Mouse (Mus musculus) regulatory T cell (primary cell): ENCODE results near the gene Prr15.

ENCODE experiments used
- in situ Hi-C: fragments of 300-600 bp; cut with MboI, MseI; formaldehyde crosslinking; loops from one replicate; pipeline ENCODE4 v1.15.1; 2025; ENCODE audit warnings: high pct_unique_total_duplicates

The Prr15 gene

DNA sequence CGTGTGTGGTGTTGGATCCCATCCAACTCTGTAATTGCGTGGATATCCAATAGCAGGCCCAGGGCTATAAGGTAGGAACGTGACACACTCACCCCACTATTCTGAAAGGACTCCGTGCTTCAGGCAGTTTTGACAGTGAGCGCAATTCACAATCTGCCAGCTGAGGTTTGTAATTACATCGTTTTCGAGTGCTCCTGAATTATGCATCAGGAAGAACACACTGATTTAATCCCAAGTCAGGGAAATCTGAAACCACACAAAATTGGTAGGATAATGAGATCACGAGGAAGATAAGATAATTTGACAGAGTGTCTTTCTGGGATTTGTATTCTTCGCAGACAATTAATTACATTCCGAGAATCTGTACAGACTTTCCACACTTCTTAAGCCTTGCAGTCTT, 6.1 kb downstream of the Prr15 start:
- in situ Hi-C loops: no loop called here

DNA sequence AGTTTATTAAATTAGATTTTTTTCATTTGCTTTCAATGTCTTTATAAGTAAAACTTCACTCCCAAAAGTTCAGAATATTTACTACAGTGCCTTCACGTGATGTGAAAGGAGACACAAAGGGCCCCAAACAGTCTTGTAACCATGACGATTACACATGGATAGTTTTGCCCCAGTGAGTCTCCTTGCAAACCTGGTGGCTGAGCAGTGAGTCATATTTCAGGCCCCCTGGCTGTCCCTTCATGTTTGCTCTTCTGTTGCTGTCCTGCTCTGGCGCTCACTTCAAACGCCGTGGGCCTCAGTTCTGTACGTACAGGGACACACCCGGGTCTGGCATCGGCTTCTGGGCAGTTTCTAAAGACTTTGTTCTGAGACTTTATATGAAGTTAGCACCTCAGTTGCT, 6.6 kb downstream of the Prr15 start:
- in situ Hi-C loops: no loop called here

DNA sequence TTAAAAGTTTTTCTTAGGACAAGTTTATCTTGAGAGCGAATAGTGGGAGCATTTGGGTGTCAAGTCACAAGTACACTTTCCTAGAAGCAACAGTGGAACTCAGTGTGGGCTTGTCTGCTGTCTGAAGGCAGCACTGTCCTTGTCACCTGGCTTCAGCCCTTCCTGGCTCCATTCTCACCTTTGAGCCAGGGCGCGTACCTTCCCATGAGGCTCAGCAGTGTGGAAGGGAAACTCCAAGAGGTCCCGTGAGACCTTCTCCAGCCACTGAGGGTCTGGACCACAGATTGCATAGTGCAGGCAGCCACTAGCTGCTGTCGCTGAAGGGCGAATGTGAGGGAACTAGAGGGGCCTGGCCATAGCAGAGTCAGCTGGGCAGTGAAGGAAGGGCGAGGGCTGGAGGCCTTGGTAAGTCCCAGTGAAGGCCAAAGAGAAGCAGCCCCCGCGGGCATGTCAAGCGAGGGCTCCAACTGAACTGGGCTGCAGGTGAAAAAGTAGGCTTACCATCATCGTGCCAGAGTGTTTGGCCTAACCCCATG, 7.5 kb downstream of the Prr15 start:
- in situ Hi-C loops: no loop called here

DNA sequence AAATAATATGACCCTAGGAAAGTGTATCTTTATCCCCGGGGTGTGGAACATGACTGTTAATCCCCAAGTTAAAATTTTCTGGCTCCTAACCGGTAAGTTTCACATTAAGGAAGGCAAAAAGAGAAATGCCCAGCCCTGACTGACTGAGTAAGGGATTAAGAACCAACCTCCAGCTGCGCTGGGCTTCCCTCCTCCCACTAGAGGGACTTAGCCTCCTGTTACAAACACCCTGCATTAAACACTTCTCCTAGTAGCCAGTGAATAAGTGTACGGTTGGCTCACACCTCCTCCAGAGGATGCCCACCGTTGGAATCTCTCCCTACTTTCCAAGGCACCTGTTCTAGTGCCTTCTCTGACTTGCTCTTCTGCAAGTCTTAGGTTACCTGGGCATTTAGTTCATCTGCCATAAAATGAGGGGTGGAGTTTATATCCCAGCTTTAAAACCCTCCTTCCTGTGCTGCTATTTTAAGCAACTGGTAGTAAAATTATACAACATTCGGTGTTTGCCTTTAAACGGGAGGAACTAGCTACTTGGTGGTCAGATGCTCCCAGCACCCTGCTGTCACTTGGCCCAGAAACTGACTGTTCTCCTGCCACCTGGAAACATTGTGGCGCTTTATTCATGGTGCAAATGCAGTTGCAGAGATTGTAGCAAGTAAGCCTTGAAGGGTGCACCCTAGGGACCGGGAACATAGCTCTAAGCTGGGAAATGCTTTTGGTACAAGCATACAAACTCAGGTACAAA, 8.2 kb downstream of the Prr15 start:
- in situ Hi-C loops: no loop called here

DNA sequence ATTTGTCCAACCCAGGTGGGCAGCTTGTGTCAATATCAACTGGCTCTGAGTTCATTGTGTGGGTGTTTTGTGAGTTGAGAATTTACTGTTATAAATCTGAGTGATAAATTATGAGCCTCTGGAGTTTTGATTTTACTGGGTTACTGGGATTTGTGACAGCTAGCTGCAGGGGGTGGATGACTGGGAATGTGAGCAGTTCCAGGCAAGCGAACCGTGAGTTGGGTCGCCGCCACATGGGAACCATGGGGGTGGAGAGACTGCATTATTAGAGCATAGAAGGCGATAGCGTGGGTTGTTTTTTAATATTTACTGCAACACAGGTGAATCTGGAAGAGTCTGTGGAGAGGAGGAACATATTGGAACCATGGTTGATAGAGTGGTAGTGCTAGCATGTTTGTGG, 11.7 kb downstream of the Prr15 start:
- in situ Hi-C loops: no loop called here

DNA sequence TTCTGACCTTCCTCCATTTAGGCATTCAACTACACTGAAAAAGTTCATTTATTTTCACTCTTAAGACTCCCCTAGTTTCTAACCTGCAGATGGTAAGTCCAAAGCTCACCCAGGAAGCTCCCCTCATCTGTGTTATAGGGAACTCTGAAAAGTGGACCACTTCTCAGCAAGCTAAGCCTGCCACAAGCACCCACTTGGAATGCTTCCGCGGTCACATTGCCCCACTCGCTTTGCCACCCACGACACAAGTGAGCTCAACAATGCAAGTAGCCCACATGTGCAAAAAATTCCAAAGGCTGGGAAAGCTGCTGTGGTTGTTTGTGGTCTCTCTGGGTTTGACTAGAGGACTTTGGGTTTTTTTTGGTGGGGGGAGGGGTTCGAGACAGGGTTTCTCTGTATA, 15.5 kb downstream of the Prr15 start:
- in situ Hi-C loops: no loop called here

GRCm38 (mm10) chr6:54342223-54342622, 16.6 kb downstream of the Prr15 start:
- in situ Hi-C loops: no loop called here

GRCm38 (mm10) chr6:54351860-54352259, 26.2 kb downstream of the Prr15 start:
- in situ Hi-C loops: no loop called here

DNA sequence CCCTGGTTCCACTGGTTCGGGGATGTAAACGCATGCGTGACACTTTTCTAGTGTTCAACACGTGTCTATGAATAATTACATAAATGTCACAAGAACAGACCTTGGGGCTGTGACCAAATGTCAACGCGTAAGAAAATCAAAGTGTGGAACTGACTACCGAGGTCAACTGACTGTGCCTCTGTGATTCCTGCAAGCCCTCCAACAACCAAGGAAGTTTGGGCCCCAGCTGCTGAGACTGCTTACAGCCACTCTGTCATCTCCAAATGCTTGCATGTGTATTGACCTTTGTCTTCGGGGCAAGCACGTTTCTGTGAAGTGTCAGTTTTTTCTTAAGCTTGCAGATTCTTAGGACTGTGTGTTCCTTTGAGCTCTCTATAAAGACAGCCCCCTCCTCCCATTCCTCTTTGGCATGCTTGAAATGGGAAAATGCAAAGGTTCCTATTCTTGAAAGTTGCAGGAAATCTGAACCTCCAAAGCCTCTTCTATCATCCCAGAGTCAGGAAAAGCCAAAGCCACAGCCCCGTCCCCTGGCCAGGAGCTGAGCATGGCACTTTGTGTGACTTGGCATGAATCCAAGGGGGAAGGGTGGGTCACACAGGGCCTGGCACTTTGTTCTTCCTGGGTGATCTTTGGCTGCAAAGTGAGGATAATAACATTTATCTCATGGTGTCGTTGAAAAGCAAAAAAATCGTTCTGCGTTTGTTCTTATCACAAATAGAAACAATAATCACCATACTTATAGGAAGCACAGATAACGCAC, 27.5 kb downstream of the Prr15 start:
- in situ Hi-C loops: no loop called here

DNA sequence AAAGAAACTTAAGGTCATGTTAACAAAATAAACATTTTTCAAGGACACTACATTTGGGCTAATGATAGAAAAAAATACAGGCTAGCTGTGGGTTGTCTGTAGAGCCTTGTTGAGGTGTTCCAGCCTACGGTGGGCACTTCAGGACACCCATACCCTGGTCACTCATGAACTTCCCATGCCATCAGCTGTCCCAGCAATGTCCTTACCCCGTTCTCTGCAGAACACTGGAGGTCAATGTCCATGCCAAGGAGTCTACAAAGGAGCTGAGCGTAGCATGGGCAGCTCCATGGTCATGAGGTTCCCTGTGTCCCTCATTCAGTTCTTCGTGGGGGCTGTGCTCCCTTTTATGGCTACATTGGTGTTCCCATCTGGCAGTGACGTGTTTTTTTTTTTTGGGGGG, 28.1 kb downstream of the Prr15 start:
- in situ Hi-C loops: no loop called here

DNA sequence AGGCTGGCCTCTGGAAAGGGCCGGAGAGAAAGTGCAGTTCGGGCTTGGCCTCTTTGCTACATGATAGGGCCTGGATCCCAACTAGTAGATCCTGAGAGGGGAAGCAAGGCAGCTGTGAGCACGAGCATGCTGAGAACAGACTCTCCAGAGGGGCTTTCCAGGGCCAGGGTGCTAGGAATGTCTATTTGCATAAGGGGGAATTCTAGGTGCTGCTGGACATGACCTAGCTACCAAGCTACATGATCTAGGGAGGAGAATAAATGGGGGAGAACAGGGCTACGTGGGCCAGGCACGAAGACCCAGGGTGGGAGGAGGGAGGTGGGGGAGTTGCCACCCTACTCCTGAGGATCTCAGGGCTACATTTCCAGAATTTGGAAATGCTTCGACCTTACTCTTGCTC, 30.0 kb downstream of the Prr15 start:
- in situ Hi-C loops: no loop called here

DNA sequence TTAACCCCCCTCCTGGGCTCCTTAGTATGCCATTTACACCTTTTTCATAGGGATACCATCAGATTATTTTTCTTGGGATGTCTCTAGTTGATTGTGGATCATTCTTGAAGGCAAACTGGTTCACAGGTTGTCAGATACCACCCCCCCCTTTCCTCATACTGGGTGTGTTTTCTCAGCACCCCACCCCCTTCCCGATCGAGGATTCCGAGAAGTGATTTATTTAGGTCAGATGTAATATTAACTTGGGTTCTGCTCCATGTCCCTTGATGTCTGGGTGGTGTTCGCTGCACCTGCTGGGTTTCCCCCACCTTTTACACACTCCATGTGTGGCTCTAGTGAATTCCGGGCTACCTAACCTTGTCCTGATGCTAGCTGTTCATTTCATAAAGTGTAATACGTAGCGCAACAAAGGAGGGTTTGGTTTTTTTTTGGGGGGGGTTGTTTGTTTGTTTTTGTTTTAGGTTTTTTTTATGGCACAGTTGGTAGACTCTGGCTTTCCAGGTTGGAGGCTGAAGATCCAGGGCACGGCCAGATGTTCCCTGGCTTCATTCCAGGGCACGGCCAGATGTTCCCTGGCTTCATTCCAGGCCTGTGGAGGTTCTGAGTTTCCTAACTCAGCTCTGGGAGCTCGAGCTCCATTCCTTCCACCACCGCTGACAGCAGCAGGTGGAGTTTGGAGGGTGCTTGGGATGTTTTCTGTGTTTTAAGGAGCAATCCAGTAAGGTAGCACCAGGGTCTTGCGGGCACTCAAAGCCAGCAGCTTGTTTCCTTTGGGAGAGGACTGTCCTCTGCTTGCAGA, 37.1 kb downstream of the Prr15 start:
- in situ Hi-C loops: no loop called here

DNA sequence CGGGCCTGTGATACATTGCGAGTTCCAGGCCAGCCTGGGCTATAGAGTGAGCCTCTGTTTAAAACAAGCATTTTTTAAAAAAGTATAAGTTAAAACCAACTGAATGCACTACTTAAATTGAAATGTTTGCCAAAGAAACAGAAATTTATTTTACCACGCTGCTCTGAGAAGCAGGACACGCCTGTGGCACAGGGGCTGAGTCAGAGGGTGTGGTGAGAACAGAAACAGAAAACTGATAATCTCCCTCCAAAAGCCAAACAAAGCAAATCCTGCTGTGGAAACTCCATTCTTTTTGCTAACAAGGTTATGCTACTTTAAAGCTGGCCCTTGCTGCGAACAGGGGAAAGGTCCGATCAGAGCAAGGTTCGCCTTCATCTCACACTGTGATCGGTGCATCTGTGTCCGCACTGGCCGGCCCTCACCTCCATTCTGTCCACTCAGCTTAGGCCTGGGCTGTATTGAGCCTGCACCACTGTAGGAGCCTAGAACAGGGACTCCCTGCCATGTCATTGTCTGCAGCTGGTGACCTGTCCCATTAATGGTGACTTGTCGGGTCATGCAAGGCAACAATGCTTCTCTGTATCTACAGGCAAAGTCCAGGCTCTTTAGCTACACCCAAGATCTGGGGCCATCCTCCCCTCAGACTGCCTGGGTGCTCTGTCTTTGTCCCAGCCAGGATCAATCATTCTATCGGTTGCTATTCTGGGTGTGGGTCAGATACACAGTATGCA, 38.9 kb downstream of the Prr15 start:
- in situ Hi-C loops: no loop called here

GRCm38 (mm10) chr6:54366607-54367006, 41.0 kb downstream of the Prr15 start:
- in situ Hi-C loops: no loop called here

DNA sequence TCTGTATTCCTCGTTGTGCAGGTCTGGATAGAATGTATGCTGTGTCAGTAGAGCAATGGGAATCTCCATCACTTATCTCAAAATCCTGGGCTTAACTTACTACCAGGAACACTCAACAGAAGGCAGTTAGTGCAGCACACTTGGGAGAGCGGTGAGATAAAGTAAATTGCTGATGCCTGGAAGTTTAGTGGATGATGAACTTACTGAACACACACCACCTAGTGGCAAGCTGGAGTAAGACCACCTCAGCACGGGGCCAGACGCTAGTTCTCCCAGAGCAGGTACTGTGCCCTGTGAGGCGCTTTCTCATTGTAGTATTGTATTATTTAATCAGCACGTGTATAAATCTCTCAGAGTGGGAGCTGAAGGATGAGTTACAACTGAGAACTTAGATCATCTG, 42.4 kb downstream of the Prr15 start:
- in situ Hi-C loops: no loop called here

- in situ Hi-C loops: no loop called here
Measured at GRCm38 (mm10) chr6:54369913-54370542, 44.4 kb downstream of the Prr15 start.

GRCm38 (mm10) chr6:54371874-54372273, 46.2 kb downstream of the Prr15 start:
- in situ Hi-C loops: no loop called here

DNA sequence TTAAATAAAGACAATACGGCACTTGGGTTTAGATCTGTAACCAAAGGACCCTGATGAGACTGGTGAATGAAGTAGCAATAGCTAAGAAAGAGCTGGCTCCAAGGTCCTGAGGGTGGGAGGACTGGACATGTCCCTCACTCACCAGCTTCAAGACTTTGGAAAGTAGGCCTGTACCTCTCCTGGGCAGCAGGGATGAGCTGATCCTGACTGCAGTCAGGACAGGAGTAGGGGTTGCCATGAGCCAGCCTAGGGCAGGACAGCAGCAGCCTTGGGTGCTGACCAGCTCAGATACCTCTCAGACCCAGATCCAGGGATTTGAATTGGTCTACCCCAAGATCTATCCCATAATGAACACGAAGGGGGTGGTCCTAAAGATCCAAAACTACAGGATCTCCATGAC, 53.7 kb downstream of the Prr15 start:
- in situ Hi-C loops: no loop called here
